Mouse (Mus musculus): ENCODE results near the gene Sgpp2.
A peak's percentile ranks its signal among the peaks of the same experiment; 100 is the strongest.

- no peak for TF ChIP-seq CTCF (IDR thresholded peaks at IDR 0.05; ENCODE audit: borderline replicate concordance, insufficient read depth, low read depth, low read length)
- peak; percentile 78 for TF ChIP-seq POLR2A (IDR thresholded peaks at IDR 0.05; ENCODE audit: borderline replicate concordance, insufficient read depth, low read length)
These were observed at the start of gene Sgpp2 for GRCm38 (mm10) chr1:78310021-78310752.
